Mouse (Mus musculus) CD8-positive naive resting alpha-beta T cell, adult 2 months (primary cell): ENCODE results near the gene Akr7a5.
A peak's percentile ranks its signal among the peaks of the same experiment; 100 is the strongest.

ENCODE experiments used
- DNase-seq, 2 experiments: peaks; one replicate each; pipeline ENCODE4 v3.0.0; 2022; ENCODE audit warnings: low read depth in 2 of 2, low spot score in 2 of 2

Gene Akr7a5

GRCm38 (mm10) chr4:139298671-139299366 lies 11.7 kb upstream of the Akr7a5 start:
- DNase-seq, result no peak

GRCm38 (mm10) chr4:139301780-139302179 lies 8.8 kb upstream of the Akr7a5 start:
- no peak for DNase-seq

GRCm38 (mm10) chr4:139302241-139302640 lies 8.3 kb upstream of the Akr7a5 start:
- DNase-seq, result no peak

- DNase-seq, result no peak
Measured at GRCm38 (mm10) chr4:139305521-139305920, 5.0 kb upstream of the Akr7a5 start.

- no peak for DNase-seq
Measured at GRCm38 (mm10) chr4:139307916-139308315, 2.6 kb upstream of the Akr7a5 start.

GRCm38 (mm10) chr4:139309651-139310050 lies 893 bp upstream of the Akr7a5 start:
- DNase-seq, result no peak

GRCm38 (mm10) chr4:139310899-139311701 lies 556 bp downstream of the Akr7a5 start:
- DNase-seq, result no peak

- DNase-seq, result no peak
Measured at GRCm38 (mm10) chr4:139311707-139312106, 1.2 kb downstream of the Akr7a5 start.

- peak; percentile 48 to 66 for DNase-seq
Measured at GRCm38 (mm10) chr4:139312632-139313031, 2.1 kb downstream of the Akr7a5 start.

- no peak for DNase-seq
Measured at GRCm38 (mm10) chr4:139318449-139318848, 7.9 kb downstream of the Akr7a5 start.

GRCm38 (mm10) chr4:139319740-139320139 lies 9.2 kb downstream of the Akr7a5 start:
- DNase-seq, result no peak

- peak; percentile 67 to 80 for DNase-seq
Measured at GRCm38 (mm10) chr4:139330605-139331004, 20.1 kb downstream of the Akr7a5 start.

- no peak for DNase-seq
Measured at GRCm38 (mm10) chr4:139334631-139335295, 24.2 kb downstream of the Akr7a5 start.

- no peak for DNase-seq
Measured at GRCm38 (mm10) chr4:139335507-139335906, 25.0 kb downstream of the Akr7a5 start.

GRCm38 (mm10) chr4:139336822-139337483 lies 26.4 kb downstream of the Akr7a5 start:
- peak; percentile 67 to 74 for DNase-seq

GRCm38 (mm10) chr4:139338145-139338544 lies 27.6 kb downstream of the Akr7a5 start:
- DNase-seq, result no peak

- DNase-seq, result no peak
Measured at GRCm38 (mm10) chr4:139340835-139341234, 30.3 kb downstream of the Akr7a5 start.

- no peak for DNase-seq
Measured at GRCm38 (mm10) chr4:139341556-139342233, 31.2 kb downstream of the Akr7a5 start.

GRCm38 (mm10) chr4:139343718-139344117 lies 33.2 kb downstream of the Akr7a5 start:
- no peak for DNase-seq

GRCm38 (mm10) chr4:139345416-139346019 lies 35.0 kb downstream of the Akr7a5 start:
- DNase-seq, result no peak
